Mouse (Mus musculus) CD4-positive helper T cell, adult 2 months (primary cell): ENCODE data around the gene Tctex1d2.

ENCODE experiments used
- DNase-seq: peaks from one replicate; pipeline ENCODE4 v3.0.0-alpha.2; 2012; ENCODE audit warnings: low read depth, missing footprints, low spot score

The Tctex1d2 gene

GRCm38 (mm10) chr16:32468488-32468887 lies 49.0 kb downstream of the Tctex1d2 start:
- no peak for DNase-seq

DNA sequence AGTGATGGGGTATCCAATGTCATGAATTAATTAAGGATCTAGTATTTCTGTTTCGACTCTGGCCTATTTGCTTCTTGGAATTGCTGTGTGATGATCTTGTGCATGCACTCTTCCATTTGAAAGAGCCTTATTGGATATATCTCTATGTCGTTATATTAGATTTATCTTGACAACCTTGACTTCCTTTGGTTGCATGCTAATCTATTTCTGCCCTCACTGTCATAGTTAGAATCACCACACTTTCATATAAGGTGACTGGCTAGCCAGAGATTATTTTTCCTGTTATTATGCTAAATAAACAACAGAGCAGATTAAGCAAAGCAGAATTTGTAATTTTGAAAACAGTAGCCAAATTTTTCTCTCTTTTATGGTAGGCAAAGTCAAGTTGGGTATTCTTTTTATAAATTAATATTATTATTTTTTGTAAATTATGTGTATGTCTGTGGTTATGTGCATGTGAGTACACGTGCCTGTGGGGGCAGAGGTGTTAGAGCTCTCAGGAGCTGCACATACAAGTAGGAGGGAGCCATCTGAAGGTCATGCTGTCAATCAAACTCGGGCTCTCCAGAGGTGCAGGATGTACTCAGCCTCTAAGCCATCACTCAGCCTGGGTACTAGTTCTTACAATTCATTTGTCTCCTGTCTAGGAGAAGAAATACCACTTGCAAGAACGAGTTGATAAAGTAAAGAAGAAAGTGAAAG lies 50.1 kb downstream of the Tctex1d2 start:
- no peak for DNase-seq

- no peak for DNase-seq
Observed at GRCm38 (mm10) chr16:32472276-32473015, 52.9 kb downstream of the Tctex1d2 start.

DNA sequence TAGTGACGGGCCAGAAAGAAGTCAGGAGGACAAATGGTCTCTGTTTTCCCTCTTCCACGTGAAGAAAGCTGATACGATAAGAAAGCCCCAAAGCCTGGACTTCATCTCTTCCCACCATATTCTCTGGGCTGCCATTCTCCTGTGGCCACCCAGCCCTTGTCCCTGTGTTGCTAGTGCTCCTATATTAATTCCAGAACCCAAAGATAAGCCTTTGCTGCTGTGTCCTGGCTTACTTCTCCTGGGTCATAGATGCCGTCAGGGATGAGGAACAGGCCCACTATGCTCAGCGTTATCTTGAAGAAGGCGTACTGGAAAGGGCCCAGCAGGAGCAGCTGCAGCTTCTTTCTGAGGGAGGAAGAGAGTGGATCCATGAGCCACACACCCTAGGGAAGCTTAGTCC lies 57.8 kb downstream of the Tctex1d2 start:
- no peak for DNase-seq
